Mouse (Mus musculus) forebrain, embryonic 14.5 days (tissue): ENCODE measurements around the gene Prr15l. TPM values are rescaled to one million over a fixed set of nuclear protein-coding genes. Genes with fewer than 3 reads are reported as not detected.

Source experiments
- ATAC-seq: fragments of 200-750 bp; cut with Nextera tagmentation; 2 replicates; pipeline ENCODE4 v1.8.0; 2017; ENCODE audit warnings: mild to moderate bottlenecking, moderate library complexity
- DNase-seq: peaks from one replicate; pipeline ENCODE4 v3.0.0-alpha.2; 2015; ENCODE audit warnings: low spot score
- H3K27ac ChIP-seq: fragments of 300-500 bp; sonication (generic); 2 replicates; pipeline ENCODE4 v1.5.1; 2014; ENCODE audit warnings: low read depth, mild to moderate bottlenecking, control low read depth, low read length, moderate library complexity
- H3K27me3 ChIP-seq: fragments of 300-500 bp; sonication (generic); replicated peaks from 2 replicates; pipeline ENCODE4 v1.6.1; 2014; ENCODE audit warnings: low read length, control low read depth, mixed read lengths; ENCODE audit not compliant: control insufficient read depth, insufficient read depth
- H3K36me3 ChIP-seq: fragments of 300-500 bp; sonication (generic); 2 replicates; pipeline ENCODE4 v1.6.1; 2014; ENCODE audit warnings: low read length, control low read depth; ENCODE audit not compliant: control insufficient read depth, insufficient read depth
- H3K4me1 ChIP-seq: fragments of 300-500 bp; sonication (generic); 2 replicates; pipeline ENCODE4 v1.6.1; 2014; ENCODE audit warnings: antibody characterized with exemption, low read length, control low read depth; ENCODE audit not compliant: control insufficient read depth, insufficient read depth
- H3K4me2 ChIP-seq: fragments of 300-500 bp; sonication (generic); 2 replicates; pipeline ENCODE4 v1.6.1; 2014; ENCODE audit warnings: mild to moderate bottlenecking, control low read depth, low read length
- H3K4me3 ChIP-seq: fragments of 300-500 bp; sonication (generic); 2 replicates; pipeline ENCODE4 v1.5.1; 2014; ENCODE audit warnings: low read depth, low read length, control low read depth
- H3K9ac ChIP-seq: fragments of 300-500 bp; sonication (generic); 2 replicates; pipeline ENCODE4 v1.6.1; 2014; ENCODE audit warnings: mild to moderate bottlenecking, low read length, control low read depth, moderate library complexity
- H3K9me3 ChIP-seq: fragments of 300-500 bp; sonication (generic); replicated peaks from 2 replicates; pipeline ENCODE4 v1.6.1; 2016; ENCODE audit warnings: low read length, control low read depth, mixed read lengths; ENCODE audit not compliant: control insufficient read depth
- WGBS: fragments of 180-500 bp; shearing (Covaris S2); extraction: QIAGEN DNeasy Blood & Tissue Kit; methylation state at CpG from one replicate; pipeline ENCODE4 v1.1.7; 2014; 5-methylcytosine and 5-hydroxymethylcytosine counted together
- polyA plus RNA-seq: library from polyadenylated mRNA; unstranded; fragments of >200 nt; fragmentation: Nextera tagmentation; extraction: Ambion mirVana; gene quantifications from 2 replicates; pipeline ENCODE4 v1.2.1, GENCODE M21; 2014

Gene Prr15l
- polyA plus RNA-seq, 1 experiment from 2014 or later: 0.09 TPM

- ATAC-seq (no peak), DNase-seq (no peak)
- no peaks in the 10 kb centered on the region for H3K27me3 ChIP-seq
- H3K4me2 ChIP-seq: no peak overlapping the region
- H3K9ac ChIP-seq: no peak overlapping the region; the same call in 1 of the 2 replicates
- 92% methylated on average over 11 of the region's 11 CpGs for whole genome bisulfite sequencing
- no peak overlapping the region for H3K27ac ChIP-seq
- peaks cover 8% of the 10 kb centered on the region for H3K36me3 ChIP-seq
- H3K4me1 ChIP-seq: no peaks in the 10 kb centered on the region
- H3K9me3 ChIP-seq: no peaks in the 10 kb centered on the region
- no peak overlapping the region for H3K4me3 ChIP-seq
Measured at GRCm38 (mm10) chr11:96967544-96968269, 39.8 kb downstream of the Prr15l start.

GRCm38 (mm10) chr11:96968476-96968875 is 40.6 kb downstream of the Prr15l start:
- Histone ChIP-seq H3K36me3 (0 out of 2 replicates have a peak, but pooled peaks cover 3% of the 10 kb centered on the region), H3K27me3 (no peaks in the 10 kb centered on the region), H3K27ac (no peak overlapping the region), H3K9me3 (no peaks in the 10 kb centered on the region), H3K9ac (no peak overlapping the region), H3K4me3 (no peak overlapping the region), H3K4me1 (0 out of 2 replicates have a peak, but pooled peaks cover 2% of the 10 kb centered on the region), H3K4me2 (no peak overlapping the region)
- WGBS: 73% methylated on average over 6 of the region's 6 CpGs
- no peak for ATAC-seq
- DNase-seq: no peak

- DNase-seq (no peak), ATAC-seq (no peak)
- no peak overlapping the region for H3K27ac ChIP-seq
- no peak overlapping the region for H3K4me2 ChIP-seq
- no peaks in the 10 kb centered on the region for H3K9me3 ChIP-seq
- H3K4me3 ChIP-seq: no peak overlapping the region
- 0 out of 2 replicates have a peak, but pooled peaks cover 2% of the 10 kb centered on the region for H3K4me1 ChIP-seq
- H3K9ac ChIP-seq: no peak overlapping the region
- H3K36me3 ChIP-seq: 0 out of 2 replicates have a peak, but pooled peaks cover 3% of the 10 kb centered on the region
- H3K27me3 ChIP-seq: no peaks in the 10 kb centered on the region
- WGBS: 74% methylated on average over 5 of the region's 5 CpGs
Measured at GRCm38 (mm10) chr11:96969280-96969722, 41.4 kb downstream of the Prr15l start.

- Histone ChIP-seq H3K4me3 (no peak overlapping the region), H3K9ac (no peak overlapping the region), H3K4me1 (0 out of 2 replicates have a peak, but pooled peaks cover 2% of the 10 kb centered on the region), H3K4me2 (no peak overlapping the region), H3K27me3 (no peaks in the 10 kb centered on the region), H3K36me3 (0 out of 2 replicates have a peak, but pooled peaks cover under 1% of the 10 kb centered on the region), H3K9me3 (no peaks in the 10 kb centered on the region), H3K27ac (no peak overlapping the region)
- DNase-seq: no peak
- no peak for ATAC-seq
- WGBS: 84% methylated on average over 1 of the region's 1 CpGs
Measured at GRCm38 (mm10) chr11:96969746-96970145, 41.8 kb downstream of the Prr15l start.

- Histone ChIP-seq H3K4me1 (0 out of 2 replicates have a peak, but pooled peaks cover 2% of the 10 kb centered on the region), H3K27ac (no peak overlapping the region), H3K36me3 (no peaks in the 10 kb centered on the region), H3K27me3 (no peaks in the 10 kb centered on the region), H3K4me3 (no peak overlapping the region), H3K4me2 (no peak overlapping the region), H3K9ac (no peak overlapping the region), H3K9me3 (no peaks in the 10 kb centered on the region)
- DNase-seq (no peak), ATAC-seq (no peak)
- WGBS: 83% methylated on average over 3 of the region's 3 CpGs
Measured at GRCm38 (mm10) chr11:96970341-96970740, 42.4 kb downstream of the Prr15l start.

- ATAC-seq: no peak
- Histone ChIP-seq H3K9me3 (no peaks in the 10 kb centered on the region), H3K27ac (no peak overlapping the region), H3K4me1 (peaks cover 9% of the 10 kb centered on the region), H3K36me3 (no peaks in the 10 kb centered on the region), H3K4me3 (no peak overlapping the region), H3K9ac (peak overlapping the region; percentile 17; the same call in 1 of the 2 replicates), H3K27me3 (no peaks in the 10 kb centered on the region), H3K4me2 (no peak overlapping the region)
- 80% methylated on average over 5 of the region's 5 CpGs for WGBS
- DNase-seq: no peak
Measured at GRCm38 (mm10) chr11:96972906-96973305, 45.0 kb downstream of the Prr15l start.

- WGBS: 82% methylated on average over 5 of the region's 5 CpGs
- Histone ChIP-seq H3K4me3 (no peak overlapping the region), H3K9ac (peak overlapping the region; percentile 17; the same call in 1 of the 2 replicates), H3K4me2 (no peak overlapping the region), H3K27ac (no peak overlapping the region), H3K27me3 (no peaks in the 10 kb centered on the region), H3K9me3 (no peaks in the 10 kb centered on the region), H3K36me3 (no peaks in the 10 kb centered on the region), H3K4me1 (peaks cover 11% of the 10 kb centered on the region)
- DNase-seq (no peak), ATAC-seq (no peak)
Measured at GRCm38 (mm10) chr11:96973426-96973964, 45.6 kb downstream of the Prr15l start.

GRCm38 (mm10) chr11:96974813-96975212 is 46.9 kb downstream of the Prr15l start:
- H3K36me3 ChIP-seq: no peaks in the 10 kb centered on the region
- H3K9ac ChIP-seq: no peak overlapping the region
- no peaks in the 10 kb centered on the region for H3K9me3 ChIP-seq
- ATAC-seq (no peak), DNase-seq (no peak)
- no peak overlapping the region for H3K4me3 ChIP-seq
- no peak overlapping the region for H3K27ac ChIP-seq
- WGBS: 88% methylated on average over 5 of the region's 5 CpGs
- H3K27me3 ChIP-seq: no peaks in the 10 kb centered on the region
- H3K4me1 ChIP-seq: peaks cover 13% of the 10 kb centered on the region
- H3K4me2 ChIP-seq: no peak overlapping the region
